Mouse (Mus musculus) heart, postnatal 0 days (tissue): ENCODE measurements around the gene Qtrt1.

Source experiments
- CTCF ChIP-seq: IDR thresholded peaks from 2 replicates; pipeline ENCODE4 v1.5.1; 2016; ENCODE audit warnings: antibody characterized with exemption, control low read depth, low read depth
- EP300 ChIP-seq: IDR thresholded peaks from 2 replicates; pipeline ENCODE4 v1.6.1; 2016; ENCODE audit warnings: antibody characterized with exemption, low read depth

GRCm38 (mm10) chr9:21463138-21463590, 51.5 kb downstream of the Qtrt1 start:
- TF ChIP-seq CTCF, result no peak
- TF ChIP-seq EP300, result peak; percentile 91; the same call in 1 of the 2 replicates
